Mouse (Mus musculus) heart, adult 9 months (tissue): ENCODE data around the gene Rnf216.

Experiments used
- DNase-seq, 2 experiments: peaks; one replicate each; pipeline ENCODE4 v3.0.0; 2022; ENCODE audit warnings: low spot score in 2 of 2

Gene Rnf216

DNA sequence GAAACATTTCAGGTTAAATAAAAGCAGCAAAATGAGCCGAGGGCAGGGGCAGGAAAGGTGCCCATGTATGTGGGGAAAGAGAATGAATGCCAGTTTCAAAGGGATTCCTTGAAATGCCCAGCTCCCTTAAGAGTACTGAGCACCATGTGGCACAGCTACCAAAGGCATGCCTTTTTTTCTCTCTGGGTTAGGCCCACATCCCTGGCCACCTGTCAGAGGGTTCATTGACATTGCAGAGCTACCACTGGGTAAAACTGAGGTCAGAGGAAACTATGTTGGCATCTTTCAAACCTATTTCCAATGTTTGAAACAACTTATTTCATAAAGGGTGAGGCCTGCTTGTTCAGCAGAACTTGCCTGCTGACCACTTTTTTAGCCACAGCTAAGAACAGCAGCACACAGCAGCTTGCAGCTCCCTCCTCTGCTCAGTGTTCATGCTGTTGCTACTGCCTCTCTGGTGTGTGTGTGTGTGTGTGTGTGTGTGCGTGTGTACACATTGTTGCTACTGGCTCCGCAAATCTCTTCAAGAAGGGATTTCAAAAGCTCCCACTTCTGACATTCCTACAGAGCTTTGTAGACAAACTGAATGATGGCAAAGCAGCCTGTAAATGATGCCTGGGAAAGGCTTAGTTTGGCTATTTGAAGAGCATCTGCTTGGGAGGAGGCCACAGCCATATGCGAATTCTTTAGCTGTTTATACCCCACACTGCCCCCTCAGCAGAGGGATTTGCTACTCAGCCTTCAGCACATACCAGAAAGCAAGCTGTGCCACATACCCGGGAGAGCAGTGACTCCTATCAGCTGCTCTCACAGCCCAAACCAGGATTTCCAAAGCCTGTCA, 59.4 kb downstream of the Rnf216 start:
- DNase-seq, result no peak

DNA sequence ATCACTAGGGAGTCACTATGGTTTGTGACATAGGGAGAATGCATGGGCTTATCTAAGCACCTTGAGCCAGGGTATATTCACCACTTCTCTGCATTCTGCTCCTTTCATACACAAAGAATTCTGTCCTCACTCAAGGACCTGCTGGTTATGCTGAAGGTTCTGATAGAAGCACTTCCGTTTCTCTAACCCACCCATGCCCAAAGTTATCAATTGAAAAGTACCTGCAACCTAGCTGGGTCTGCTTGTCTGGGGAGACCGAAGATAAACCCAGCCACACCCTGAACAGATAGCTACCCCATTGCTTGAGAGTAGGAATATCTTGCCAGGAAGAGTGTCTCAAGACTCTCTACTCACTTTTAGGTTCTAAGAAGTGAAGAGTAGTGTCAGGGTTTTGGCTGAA, 60.1 kb downstream of the Rnf216 start:
- DNase-seq, result no peak

DNA sequence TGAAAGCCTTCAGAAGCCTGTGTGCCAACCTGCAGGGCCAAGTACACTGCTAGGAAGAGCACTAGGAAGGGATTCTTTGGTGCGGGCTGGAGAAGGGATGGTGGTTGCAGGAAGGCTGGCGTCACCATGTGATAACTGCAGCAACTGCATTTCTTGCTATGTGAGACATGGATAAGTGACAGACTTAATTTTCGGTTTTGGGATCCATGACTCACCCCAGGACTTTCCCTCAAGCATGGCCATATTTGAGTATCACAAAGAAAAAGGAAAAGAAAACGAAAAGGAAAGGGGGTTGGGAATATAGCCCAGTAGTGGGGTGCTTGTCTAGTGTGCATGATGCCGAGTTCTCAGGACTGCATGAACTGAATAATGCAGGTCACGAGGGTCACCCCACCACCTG, 60.9 kb downstream of the Rnf216 start:
- no peak for DNase-seq

DNA sequence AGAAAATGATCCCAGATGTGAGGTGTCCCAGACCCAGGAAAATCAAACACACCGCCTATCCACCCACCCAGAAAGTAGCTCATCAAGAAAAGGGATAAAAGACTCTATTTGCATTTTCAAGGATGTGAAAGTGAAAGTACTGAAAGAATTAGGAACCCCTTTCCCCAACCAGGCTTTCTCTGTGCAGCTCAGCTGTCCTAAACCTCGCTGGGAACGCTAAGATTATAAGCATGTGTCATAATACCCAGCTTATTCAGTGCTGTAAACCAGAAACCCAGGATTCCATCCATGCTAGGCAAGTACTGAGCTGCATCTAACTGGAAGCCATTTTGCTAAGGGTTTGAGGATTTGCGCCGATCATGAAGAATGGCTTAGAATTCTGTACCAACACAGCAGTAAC, 62.5 kb downstream of the Rnf216 start:
- DNase-seq, result no peak

DNA sequence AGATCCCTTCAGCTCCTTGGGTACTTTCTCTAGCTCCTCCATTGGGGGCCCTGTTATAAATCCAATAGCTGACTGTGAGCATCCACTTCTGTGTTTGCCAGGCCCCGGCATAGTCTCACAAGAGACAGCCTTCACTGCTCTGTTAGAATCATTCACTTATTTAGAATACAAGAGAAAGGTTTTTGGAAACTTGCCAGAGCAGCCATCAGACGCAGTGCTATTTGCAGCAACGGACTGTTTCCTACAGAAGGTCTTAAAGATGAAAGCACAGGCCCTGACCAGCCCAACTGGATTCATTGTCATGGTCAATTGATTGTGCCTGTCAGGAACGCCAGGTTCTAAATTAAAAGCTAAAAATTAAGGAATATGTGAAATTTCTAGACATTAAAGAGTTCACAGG, 63.0 kb downstream of the Rnf216 start:
- DNase-seq, result no peak

DNA sequence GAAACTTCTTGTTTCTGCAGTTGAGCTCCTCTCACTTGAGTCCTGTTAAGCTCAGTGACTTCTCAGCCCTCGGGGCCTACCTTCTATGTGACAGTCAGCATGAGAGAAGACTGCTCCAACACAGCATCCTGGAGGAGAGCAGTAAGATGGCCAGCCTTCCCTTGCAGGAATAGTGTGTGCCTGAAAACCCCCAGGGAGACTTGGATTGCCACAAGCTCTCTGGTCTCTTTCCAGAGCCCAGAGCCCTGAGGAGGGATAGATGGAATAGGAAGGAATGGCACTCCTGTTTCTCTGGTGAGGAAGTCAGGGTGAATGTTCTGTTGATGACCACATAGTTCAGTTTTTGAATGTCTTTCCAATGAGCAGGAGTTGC, 63.8 kb downstream of the Rnf216 start:
- no peak for DNase-seq

DNA sequence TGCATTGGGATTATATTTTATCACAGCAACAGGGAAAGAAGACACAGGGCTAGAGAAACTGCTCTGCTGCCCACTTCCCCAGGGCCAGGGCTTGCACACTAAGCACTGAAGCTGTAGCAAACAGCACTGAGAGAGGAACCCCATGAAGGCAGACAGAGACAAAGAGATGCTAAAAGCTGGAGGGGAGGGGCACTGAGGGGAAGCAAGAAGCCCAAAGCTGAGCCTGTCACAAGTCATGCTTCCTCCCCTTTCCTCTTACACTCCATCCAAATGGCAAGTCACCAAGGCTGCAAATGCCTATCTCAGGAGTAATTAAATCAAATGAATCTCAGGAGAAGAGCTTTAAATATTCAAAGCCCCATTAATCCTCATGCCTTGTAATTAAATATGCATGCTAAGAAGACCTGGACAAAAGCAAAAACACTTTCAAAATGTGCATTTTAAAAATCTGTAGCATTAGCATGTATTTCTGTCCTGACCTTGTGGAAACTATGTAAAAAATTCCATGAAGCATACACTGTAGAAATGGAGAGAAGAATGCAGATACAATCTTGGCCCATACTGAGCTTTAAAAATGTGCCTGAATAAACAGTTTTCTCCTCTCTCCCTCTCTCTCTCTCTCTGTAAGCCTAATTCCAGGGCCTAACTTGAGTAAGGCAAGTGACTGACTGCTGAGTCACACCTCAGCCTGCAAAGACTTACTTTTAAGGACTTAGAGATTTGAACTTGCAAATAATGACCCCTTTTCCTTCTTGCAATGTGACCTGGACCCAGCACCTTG, 64.4 kb downstream of the Rnf216 start:
- DNase-seq, result no peak

DNA sequence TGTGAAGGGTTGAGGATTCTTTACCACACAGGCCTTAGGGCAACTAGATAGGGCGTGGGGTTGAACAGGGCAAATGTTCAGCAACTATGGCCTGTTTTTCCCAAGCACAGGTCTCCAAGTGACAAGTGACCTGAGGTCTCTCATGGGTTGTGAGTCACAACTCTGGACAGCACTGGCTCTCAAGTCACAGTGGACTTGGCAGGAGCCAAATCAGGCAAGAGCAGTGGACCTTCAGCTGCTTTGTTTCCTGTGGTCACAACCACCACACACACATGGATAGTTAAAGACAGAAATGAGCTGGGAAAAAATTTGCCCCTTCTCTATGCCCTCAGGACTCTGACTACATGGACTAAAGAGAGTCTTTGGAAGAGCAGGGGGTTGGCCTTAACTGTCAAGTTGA, 65.2 kb downstream of the Rnf216 start:
- DNase-seq, result no peak

DNA sequence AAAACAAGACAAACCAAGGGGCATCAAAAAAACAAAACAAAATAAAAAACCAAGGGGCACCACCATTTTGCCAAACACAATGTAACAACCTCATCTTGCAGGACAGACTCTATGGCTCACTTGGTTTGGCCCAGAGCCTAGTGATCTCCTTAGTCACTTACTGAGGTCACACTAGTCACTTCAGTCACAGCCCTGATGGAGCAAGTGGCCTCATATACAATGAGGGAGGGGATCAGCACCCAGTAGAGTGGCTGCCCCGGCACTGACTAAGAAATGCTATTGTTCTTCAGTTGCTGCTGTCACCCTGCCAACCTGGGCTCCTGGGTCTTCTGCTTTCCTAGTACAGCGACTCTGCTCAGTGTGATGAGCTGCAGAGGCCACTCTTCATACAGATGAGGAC, 68.9 kb downstream of the Rnf216 start:
- DNase-seq, result no peak

DNA sequence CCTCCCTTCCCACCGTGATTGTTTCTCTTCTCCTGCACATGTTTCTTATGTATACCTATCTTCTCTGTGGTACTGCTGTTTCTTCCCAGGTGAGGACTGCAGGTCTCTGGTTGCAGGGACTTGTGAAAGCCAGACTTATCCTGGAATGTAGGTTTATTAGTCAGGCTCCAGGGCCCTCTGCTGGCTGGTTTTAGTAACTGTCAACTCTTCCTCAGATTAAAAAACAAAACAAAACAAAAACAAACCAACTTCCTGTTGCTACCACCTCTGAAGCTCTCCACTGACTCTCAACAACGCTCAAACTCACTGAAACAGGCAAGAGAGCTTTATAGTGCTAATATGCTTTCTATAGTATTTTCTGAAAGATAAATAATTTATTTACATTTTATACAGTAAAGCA, 69.5 kb downstream of the Rnf216 start:
- DNase-seq, result no peak

DNA sequence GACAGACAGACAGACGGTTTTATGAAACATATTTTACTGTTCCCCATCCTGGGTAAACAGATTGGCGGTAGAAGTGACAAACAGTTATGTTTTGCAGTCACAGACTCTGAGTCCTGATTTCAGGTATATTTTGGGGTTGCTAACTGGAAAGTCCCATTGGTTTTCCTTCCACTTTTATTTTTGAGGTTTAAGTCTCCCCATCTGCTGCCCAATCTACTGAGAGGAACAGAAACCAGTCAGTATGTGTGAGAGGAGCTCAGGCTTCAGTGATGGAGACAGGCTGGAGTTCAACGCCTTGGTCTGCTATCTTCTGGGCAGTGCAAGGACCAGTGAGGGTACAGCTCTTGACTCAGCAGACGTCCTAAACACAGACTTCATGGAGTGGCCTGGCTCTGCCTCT, 74.0 kb downstream of the Rnf216 start:
- no peak for DNase-seq

DNA sequence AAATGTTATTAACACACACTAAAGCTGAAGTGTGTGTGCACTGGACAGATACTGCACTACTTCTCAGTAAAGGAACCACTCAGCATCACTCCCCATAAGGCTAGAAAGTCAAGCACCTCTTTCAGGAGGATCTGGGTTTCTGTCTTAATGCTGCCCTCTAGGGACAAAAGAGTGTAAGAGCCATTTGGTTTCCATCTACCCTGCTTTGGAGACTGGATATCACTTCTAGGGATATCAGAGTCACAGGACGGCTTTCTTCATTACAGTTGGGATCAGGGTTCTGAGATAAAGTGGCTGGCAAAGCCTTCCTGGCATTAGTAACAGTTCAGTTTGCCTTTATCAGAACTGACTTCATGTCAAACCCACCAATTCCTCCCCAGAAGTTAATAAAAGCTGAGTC, 75.6 kb downstream of the Rnf216 start:
- peak; percentile 46 to 62 for DNase-seq

DNA sequence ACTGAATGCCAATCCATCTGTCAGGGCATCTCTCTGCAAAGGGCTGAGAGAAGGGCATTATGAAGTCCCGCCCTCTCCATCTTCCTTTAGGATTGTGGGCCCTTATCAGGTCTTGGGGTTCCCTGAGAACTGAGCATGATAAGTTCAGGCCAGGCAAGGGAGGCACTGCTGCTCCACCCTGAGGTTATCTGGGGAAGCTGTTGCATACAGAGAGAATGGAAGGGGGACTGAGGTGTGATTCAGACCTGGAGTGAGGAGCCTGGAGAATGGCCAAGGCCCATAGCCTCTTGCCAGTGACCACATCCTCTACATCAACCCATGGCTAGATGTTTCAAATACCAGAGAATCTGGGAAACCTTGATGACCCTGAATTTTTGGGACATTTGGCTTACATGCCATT, 76.7 kb downstream of the Rnf216 start:
- DNase-seq, result no peak

DNA sequence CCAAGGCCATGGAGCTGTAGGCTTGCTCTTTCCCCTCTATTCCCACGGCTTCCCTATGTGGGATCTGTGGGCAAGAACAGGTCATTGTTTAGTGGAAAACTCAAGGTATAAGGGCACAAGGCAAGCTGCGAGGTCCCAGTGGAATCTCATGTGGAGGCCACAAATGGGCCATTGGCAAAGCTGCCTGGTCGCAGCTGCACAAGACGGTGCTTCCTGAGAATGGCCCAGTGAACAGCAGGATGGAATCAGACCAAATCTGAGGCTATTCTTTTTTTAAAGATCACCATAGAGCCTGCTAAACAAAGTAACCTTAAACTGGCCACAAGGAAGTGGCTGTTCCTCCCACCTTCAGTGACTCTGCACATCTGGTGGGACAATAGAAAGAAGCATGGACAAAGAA, 77.5 kb downstream of the Rnf216 start:
- DNase-seq, result no peak

DNA sequence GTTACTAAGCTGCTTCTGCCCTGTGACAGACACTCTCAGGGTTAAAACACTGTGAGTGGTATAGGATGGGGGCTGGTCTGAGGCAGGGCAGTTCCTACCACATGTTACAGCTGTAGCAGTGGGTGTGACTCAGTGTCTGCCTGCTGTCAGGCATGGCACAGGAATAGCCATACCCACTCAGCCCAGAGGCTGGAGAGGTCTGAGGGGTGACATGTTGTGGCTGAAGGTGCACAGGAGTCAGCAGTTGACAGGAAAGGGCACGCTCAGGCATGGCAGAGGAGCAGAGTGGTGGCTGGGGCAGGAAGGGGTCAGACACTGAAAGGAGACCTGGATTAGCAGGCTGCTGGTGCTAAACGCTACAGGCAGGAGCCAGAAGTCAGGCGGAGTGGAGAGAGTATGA, 78.7 kb downstream of the Rnf216 start:
- DNase-seq, result no peak

DNA sequence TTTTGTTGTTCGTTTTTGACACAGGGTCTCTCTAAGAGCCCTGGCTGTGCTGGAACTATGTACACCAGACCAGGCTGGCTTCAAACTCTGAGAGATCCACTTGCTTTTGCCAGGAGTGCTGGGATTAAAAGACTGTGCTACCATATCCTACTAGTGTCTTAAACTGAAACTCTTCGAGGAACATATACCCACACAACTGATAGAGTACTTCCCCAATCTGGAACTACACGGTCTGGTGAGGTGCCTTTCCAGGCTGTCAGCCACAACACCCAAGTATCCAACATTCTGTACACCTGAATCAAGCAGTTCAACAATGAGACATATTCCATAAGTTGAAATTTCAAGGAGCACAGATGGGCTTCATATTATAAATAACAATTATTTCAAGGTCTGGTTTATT, 79.5 kb downstream of the Rnf216 start:
- DNase-seq, result no peak

DNA sequence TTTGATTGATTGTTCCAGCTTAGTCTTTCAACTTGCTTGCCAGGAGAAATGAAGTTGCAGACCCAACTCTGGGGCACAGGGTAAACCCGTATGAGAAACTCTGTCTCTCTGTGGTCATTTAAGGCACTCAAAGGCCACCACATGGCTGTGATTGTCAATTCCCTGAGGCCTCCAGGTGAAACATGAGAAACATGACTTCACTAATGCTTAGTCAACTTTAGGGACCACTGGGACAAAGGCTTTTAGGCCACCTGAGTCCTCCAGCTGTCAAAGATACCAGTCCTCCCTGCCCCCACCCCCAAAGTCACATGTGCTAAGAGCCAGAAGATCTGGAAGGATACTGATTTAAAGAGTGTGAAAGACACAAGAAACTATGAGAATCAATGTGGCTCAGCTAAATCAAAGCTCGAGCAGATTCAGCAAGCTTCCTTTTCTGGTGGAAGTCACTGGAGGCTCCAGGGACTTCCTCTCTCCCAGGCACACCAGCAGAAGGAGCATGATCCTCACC, 80.1 kb downstream of the Rnf216 start:
- DNase-seq, result no peak

DNA sequence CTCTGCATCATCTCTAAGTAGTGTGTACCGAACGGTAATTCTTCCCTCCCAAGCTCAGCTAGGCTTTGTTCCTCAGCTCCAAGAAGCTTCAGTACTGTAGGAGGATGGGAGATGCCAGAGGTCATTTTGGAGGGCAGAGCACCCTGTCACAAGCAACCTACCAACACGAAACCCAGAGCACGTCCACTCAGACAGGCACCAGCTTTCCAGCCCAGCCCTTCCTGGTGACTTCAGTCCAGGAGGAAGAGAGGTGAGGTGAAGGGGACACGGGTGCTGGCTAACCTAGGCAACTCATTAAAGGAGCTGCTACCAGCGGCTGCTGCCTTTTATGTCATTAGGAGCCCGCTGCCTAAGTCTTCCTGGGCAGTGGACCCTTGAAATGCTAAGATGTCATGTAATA, 81.1 kb downstream of the Rnf216 start:
- no peak for DNase-seq

DNA sequence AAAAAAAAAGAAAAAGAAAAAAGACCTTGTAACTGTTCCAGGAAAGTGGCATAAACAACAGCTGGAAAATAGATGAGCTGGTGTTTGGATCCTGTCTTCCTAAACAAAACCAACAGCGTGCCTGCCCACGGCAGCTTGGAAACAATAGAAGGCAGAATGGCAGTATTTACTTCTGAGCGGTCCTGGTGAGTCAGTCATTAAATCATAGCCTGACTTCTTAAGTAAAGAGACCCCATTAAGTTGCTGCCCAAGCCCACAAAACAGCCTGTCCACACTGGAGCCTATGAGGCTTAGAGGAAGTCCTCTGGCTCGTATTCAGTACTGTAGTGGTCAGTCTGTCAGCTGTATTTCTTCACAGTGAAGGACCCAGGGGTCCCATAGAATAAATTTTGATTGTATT, 81.6 kb downstream of the Rnf216 start:
- DNase-seq, result no peak

DNA sequence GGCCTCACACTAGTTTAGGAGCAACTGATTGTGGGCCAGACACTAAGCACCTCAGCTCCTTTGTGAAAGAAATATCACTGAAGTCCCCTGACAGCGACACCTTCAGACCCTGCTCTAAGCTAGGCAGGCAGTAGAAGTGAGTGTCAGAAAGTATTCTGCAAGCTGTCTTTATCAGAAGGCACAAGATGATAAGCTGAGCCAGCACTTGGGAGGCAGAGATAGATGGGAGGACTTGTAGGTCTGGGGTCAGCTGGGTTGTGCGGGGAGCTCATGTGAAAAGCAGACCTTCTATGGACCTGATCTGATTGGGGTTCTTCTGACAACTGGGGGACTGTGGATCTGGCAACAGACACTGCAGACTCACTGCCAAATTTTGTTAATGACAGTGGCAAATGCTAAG, 88.9 kb downstream of the Rnf216 start:
- DNase-seq, result no peak

DNA sequence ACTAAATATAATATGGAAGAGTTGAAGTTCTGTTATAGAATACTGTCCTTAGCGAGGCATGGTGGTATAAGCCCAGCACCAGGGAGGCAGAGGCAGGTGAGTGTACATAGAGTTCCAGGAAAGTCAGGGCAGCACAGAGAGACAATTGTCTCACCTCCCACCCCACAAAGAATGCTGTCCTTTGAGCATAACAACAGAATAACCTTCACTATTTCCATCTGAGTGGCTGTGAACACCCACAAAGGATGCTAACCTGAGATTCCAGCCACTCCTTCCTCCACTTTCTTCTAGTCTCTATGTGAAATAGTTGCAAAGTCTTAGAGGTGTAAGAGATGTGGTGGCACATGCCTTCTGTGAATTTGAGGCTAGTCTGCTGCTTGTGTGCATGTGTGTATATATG, 89.8 kb downstream of the Rnf216 start:
- DNase-seq, result no peak

DNA sequence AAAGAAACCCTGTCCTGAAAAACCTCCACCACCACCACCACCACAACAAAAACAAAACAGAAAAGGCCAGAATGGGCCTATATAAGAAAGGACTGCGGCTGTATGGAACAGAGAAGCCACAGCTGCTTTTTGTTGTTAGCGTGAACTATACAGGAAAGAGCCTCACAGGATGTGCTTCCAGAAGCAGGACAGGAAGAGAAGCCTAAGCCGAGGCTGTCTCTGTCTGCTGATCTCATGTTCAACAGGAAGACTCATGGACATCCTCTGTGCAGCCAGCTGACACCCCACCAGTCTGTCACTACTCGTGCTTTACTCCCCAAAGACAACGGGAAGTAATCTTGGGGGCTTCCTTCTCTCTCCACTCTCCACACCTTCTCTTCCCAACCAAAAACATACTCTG, 95.4 kb downstream of the Rnf216 start:
- DNase-seq, result peak in 1 of 2 experiments; percentile 49

DNA sequence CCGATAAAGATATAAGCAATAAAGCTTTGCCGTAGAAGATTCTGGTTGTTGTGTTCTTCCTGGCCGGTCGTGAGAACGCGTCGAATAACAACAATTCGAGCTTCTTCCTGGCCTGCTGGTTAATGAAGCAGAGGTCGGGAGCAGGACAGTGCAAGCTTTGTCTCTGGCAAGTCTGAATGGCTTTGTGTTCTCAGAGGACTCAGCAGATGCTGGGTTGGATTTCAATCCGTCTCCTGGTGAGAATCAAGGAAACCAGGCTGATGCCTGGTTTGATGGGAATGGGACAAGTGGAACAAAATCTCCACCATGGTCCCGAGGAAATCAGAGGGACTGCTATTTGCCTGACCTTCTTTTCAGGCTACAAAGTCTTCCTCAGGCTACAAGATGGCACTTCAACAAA, 103.4 kb downstream of the Rnf216 start:
- DNase-seq, result no peak
